Mouse (Mus musculus) frontal cortex, postnatal 25 days (tissue): ENCODE results near the gene Narfl.

Experiments
- DNase-seq, 2 experiments: peaks; one replicate each; pipeline ENCODE4 v3.0.0; 2022; ENCODE audit warnings: low spot score in 2 of 2

Gene Narfl

GRCm38 (mm10) chr17:25829558-25830017, 56.0 kb downstream of the Narfl start:
- DNase-seq, result no peak

- no peak for DNase-seq
Measured at GRCm38 (mm10) chr17:25830200-25830753, 56.7 kb downstream of the Narfl start.

- no peak for DNase-seq
Measured at GRCm38 (mm10) chr17:25830806-25831431, 57.3 kb downstream of the Narfl start.

- no peak for DNase-seq
Measured at GRCm38 (mm10) chr17:25831451-25832281, 58.1 kb downstream of the Narfl start.

GRCm38 (mm10) chr17:25832436-25833290, 59.1 kb downstream of the Narfl start:
- DNase-seq, result peak; percentile 95 to 96
